Mouse (Mus musculus) kidney, adult 18-20 months (tissue): ENCODE results near the gene Zcchc17.
A peak's percentile ranks its signal among the peaks of the same experiment; 100 is the strongest.

ENCODE experiments used
- DNase-seq: peaks from one replicate; pipeline ENCODE4 v3.0.0; 2021

Zcchc17 gene

DNA sequence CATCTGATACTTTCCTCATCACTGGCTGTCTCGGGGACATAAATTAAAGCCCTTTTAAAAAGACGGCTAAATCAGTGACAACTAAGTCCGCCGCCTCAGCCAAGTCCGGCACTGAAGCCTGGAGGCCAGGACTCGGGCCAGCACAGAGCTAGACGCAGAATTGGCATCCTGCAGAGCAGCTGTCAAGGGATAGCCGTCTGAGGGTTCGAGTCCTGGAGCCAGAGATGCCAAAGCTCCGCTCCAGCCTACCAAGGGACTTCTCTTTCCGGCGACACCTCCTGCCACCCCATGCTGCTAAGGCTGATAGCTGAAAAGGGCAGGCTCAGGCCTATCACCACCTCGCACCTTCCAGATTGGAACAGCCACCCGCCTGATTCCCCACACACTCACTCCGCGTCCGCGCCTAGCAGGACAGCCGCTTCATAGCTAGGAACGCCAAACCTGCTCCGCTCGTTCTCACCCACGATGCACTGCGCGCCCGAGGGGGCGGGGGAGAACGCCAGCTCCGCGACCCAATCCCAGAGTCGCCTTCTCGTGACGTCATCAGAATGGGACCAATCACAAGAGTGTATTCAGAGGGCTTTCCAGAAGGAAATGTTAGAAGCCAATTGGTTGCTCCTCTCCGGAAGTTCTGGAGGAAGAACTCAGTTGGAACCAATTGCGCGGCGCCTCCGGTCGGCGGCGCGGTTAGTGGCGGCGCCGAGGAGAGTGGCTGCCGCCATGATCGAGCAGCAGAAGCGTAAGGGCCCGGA, at the start of gene Zcchc17, which contains the start of gene Snrnp40:
TSS of gene Zcchc17 (minus strand) at position 458 of the 752 bp plus-strand sequence.
TSS of gene Snrnp40 (plus strand) at position 647 of the 752 bp plus-strand sequence.
- peak; percentile 98 for DNase-seq

DNA sequence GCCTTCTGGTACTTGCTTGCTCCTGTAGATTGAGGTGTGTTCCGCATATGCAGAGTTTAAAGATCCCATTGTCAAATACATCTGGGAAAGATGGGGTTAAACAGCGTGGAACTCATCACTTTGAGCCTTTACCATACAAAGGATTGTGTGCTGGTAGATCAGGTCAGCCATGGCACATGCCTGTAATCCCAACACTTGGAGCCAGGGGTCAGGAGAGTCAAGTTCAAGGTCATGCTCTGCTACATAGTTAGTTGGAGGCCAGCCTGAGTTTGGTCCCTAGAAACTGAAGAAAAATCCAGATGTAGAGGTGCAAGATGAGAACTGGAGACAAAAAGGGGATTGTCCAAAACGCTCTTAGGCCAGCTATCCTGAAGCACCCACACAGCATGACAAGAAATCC, 31.5 kb upstream of the Zcchc17 start:
- no peak for DNase-seq

DNA sequence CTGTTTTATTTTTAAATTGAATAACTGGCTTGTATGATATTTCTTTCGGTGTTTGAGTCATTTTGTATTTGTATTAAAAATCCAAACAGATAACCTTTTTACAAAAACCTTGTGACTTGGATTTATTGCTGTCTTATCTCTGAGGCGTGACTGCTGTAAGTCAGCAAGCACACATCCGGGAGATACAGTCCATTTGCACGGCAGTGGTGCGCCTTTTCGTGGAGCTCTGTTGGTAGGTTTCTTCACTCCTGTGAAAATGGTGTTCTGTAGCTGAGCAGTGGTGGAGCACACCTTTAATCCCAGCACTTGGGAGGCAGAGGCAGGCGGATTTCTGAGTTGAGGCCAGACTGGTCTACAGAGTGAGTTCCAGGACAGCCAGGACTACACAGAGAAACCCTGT, 30.2 kb upstream of the Zcchc17 start:
- no peak for DNase-seq

DNA sequence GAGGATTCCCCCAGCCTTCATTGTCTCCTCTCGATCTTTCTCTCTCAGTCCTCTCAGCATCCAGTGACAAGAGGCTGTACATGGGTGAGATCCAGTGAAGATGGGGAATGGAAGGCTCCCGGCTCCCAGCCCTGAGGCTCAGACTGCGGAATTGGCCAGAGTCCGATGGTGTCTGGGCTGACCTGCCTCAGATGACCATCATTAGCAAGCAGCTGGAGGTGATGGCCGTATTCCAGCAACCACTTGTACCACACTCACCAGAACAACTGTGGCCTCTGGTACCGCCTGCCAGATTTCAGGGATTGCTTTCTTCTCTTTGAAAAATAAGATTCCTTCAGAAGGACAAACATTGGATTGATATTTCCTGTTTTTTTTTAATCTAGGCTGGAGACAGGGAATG, 29.8 kb upstream of the Zcchc17 start:
- peak; percentile 83 for DNase-seq

DNA sequence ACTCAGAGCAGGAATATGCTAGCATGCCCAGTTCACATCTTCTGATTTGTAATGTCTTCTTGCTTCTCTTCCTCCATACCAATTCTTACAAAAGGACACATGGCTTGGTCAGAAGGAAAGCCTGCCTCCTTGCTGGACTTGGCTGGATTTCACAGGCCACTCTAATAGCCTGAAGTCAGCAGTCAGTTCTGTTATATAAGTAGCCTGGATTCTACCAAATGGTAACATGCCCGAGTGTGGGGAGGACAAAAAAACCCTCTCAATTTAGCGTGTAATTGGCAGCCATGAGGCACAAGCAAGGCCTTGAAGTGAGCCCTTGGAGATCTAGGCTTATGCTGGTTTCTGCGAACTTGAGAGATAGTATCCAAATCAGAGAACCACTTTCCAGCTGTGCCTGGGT, 27.5 kb upstream of the Zcchc17 start:
- DNase-seq: peak; percentile 15

DNA sequence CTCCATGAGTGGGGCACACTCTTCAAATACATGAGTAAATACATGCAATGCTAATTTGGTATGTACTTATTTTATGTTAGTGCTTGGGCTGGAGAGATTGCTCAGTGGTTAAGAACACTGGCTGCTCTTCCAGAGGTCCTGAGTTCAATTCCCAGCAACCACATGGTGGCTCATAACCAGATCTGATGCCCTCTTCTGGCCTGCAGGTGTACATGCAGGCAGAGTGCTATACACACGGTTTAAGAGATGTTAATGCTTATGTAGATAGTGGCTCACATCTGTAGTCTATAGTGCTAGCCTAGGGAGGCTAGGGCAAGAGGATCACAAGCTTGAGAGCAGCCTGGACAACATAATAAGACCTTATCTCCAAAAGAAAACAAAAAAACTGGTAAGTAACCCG, 20.7 kb upstream of the Zcchc17 start:
- no peak for DNase-seq

DNA sequence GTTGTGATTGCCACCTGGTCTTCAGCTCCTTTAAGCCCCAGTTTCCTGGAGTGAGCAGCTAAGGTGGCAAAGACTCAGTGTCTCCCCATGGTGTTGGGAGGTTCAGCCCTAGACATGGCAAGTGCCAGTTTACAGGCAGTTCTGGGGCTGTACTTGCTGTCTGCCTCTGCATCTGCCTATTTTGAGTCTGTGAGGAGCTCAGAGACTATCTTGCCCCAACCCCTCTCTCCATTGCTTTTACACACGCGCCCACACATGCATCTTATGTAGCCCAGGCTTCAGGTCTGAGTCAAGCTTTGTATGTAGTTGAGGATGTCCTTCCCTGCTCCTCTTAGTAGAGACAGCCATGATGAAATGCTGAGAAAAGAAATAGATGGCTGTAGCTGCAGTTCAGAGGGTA, 19.4 kb upstream of the Zcchc17 start:
- DNase-seq: no peak

DNA sequence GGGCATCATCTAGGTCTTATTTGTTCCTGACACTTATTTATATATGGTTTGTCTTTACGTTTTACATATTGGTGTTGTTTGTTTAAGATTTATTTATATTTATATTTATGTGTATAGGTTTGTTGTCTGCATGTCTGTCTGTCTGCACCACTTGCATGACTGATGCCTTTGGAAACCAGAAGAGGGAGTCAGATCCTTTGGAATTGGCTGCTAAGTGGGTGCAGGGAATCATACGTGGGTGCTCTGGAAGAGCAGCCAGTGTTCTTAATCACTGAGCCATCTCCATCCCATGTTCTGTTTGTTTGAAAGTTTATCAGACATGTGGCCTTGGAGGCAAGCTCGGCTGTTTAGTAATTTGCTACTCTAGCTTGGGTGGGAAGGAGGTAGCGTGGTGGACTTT, 17.8 kb upstream of the Zcchc17 start:
- DNase-seq: no peak

DNA sequence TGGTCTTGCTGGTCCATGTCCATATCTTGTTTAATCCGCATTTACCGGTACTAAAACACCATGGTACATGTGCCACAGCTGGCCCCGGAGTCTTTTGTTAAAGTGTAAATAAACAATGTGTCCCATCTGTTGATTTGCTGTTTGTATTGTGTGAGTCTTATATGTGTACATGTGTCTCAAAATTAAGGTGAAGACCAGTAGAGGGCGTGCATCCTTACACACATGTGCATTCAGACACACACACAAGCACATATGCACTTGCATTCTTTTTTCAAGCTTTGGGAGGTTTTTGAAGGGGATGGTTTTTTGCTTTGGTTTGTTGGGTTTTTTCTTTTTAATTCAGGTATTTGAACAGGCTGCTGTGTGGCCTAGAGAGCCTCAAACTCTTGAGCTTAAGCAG, 16.9 kb upstream of the Zcchc17 start:
- no peak for DNase-seq

DNA sequence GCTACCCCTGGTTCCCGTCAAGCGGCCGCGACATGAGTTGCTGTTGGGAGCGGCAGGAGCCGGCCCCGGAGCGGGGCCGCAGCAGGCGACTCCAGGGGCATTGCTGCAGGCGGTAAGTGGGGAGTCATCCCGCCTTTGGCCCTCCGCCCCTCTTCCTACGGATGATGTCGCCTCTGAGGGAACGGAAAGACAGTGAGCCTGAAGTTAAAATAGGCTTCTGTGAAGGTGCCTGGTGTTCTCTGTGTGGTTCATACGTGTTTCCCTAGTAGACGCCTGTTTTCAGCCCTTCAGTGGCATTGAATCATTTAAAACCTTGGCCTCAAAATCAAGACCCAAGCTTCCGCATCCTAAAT, 471 bp upstream of the Zcchc17 start:
- DNase-seq: no peak

DNA sequence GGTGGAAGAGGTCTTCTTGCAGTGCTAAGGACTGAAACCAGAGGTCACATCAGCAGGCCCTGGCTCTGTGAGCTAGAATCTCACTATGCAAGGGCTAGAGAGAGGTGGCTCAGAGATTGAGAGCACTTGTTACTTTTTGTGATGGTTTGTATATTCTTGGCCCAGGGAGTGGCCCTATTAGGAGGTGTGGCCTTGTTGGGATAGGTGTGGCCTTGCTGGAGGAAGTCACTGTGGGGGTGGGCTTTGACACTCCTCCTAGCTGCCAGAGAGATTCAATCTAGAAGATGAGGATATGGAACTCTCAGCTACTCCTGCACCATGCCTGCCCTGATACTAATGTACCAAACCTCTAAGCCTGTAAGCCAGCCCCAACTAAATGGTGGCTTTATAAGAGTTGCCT, 1.8 kb downstream of the Zcchc17 start:
- no peak for DNase-seq

DNA sequence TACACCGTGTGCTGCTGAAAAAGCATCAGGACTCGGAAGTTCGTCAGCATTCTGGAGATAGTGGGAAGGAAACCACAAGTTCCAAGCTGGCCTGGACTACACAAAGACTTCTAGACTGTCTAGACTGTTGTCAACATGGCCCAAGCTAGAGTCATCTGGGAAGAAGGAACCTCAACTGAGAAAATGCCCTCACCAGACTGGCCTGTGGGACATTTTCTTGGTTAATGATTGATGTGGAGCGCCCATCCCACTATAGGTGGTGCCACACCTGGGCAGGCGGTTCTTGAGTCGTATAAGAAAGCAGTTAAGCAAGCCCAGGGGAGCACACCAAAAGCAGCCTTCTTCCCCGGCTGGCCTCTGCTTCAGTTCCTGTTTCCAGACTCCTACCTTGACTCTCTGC, 7.2 kb downstream of the Zcchc17 start:
- no peak for DNase-seq

DNA sequence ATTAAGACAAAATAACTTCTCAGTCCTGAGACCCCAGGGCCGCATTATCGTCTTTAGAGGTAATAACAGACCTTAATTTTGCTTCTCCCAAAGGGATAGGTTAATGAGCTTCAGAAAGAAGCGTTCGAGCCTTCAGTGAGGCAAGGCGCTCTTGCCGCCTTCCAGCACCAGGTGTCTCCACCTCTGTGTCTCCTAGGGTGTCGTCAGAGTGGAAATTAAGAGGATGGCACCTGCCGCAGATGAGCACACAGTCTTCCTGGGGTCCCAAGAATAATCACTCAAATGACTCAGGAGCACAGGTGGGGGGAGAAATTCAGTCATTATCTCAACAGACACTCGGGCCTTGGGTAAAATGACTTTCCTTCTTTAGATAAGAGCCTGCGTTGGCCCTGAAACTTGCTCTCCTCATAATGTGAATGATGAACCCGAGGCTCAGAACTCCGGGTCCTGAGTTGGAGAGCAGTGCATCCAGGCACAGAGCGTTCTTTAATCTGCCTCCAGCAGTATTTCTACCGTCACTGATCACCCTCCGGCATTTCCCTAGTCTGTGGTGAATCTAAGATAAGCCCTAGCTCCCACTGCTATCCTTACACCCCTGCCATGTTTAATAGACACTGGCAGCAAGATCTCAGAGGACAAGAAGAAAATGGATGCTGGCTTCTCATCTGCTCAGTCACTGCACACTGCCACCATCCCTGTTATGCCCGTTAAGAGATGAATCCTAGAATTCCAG, 8.9 kb downstream of the Zcchc17 start:
- no peak for DNase-seq

DNA sequence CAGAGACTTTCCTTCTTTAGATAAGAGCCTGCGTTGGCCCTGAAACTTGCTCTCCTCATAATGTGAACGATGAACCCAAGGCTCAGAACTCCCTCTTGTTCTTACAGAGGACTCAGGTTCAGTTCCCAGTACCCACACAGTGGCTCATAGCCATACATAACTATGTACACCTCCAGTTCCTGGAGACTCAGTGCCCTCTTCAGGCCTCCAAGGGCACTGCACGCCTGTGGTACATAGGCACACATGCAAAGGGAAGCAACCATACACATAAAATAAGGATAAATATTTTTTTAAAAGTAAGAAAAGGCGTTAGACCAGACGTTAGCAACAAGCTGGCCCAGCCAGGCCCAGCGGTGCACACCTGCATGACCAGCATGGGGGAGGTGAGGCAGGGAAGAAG, 10.1 kb downstream of the Zcchc17 start:
- no peak for DNase-seq

DNA sequence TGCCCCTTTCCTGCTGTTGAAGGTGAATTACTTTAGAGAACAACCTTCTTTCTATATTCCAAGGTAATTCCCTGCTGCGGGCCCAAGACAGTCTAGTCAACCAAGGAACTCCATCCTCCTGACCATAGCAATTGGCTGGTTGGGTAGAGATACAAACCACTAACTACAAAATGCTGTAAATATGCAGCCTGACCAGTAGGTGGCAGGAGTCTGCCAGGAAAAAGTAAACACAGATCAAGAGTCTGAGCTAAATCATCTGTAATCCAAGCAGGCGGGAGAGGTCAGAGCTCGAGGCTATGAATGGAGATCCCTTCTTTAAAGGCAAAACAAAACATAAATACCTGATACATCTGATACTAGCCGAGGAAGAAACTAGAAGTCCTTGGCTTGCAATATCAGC, 18.1 kb downstream of the Zcchc17 start:
- DNase-seq: peak; percentile 37

DNA sequence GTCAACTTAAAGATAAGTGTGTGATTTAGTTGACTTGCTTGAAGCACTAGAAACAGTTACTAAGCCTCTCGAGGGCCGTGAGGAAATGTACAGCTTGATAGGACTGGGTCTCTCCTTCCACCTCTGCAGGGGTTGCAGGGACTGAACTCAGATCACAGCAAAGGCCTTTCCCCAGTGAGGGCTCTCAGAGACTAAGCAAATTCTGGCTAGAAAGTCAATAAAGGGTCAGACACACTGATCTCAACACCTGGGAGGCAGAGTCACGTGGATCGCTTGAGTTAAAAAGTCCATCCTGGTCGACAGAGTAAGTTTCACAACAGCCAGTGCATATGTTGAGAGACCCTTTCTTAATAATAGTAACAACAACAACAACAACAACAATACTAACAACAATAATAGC, 23.9 kb downstream of the Zcchc17 start:
- DNase-seq: no peak

DNA sequence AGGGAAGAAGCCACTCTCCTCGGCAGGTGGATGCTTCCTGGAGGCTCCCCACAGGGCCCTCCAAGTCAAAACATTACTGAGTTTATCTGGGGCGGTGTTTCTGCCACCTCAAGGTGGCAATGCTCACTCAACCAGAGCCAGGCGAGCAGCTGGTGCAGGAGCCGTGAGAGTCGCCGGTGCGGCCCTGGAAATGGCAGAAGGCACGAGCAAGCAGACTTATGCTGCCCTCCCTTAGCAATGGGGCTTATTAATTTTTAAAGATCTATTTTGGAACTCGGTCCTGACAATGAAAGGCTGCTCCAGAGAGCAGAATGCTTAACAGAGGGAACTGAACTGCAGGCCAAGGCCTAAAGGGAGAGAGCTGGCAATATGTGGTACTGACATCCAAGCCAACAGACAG, 32.4 kb downstream of the Zcchc17 start:
- peak; percentile 36 for DNase-seq

DNA sequence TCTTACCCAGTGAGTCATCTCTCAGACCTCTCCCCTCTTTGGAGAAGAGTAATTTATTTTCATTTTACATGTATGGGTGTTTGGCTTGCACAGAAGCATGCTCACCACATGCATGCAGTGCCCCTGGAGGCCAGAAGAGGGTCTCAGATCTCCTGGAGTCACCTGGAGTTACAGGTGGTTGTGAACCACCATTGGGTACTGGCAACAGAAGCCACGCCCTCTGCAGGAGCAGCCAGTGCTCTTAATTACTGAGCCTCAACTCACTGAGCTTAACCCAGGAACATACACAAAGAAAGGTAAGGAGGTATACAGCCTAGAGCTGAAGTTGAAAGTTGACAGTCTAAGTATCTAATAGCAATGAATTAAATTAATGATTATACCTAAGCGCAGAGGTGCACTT, 34.3 kb downstream of the Zcchc17 start:
- DNase-seq: no peak

DNA sequence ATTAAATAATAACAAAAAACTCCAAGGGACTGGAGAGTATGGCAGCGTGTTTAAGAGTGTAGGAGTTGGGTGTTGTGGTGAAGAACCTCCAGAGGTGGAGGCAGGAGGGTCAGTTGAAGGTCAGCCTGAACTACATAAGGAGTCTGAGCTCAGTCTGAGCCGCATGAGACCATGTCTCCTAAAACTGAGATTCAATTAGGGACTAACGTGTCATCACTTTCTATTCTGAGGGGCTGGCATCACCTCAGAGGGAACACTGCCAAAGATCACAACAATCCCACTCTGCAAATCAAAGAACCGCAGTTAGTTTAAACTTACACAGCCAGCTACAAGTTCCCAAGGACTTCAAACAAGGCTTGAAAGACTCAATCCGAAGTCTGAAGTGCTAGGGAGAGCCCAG, 36.1 kb downstream of the Zcchc17 start:
- DNase-seq: no peak

DNA sequence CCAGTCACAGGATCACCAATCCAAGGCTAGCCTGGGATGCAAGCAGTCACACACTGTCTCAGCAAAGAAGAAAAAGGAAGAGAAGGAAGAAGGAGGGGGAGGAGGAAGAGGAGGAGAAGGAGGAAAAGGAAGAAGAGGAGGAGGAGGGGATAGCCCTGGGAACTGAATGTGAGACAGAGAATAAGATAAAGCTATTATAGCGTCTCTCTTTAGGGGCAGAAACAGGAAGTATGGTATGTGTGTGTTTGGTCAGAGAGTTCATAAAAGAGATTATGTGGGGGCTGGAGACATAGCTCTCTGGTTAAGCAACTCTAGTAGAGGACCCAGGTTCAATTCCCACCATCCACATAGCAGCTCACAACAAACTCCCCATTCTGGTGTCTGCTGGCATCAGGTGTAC, 36.6 kb downstream of the Zcchc17 start:
- DNase-seq: no peak

DNA sequence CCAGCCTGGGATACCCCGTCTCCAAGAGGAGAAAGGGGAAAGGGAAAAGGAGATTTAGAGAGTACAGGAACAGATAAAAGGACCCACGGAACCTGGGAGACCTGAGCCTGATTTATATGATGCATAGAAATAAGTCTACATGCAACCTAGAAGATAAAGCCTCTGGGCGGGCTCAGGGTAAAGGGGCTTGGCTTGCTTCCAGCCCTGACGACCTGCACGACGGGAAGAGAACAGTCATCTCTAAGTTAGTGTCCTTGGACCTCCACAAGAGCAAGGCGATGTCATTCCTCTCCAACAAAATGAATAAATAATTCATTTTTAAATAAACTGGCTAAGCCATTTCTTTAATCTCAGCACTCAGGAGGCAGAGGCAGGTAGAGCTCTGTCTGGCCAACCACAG, 37.2 kb downstream of the Zcchc17 start:
- no peak for DNase-seq

DNA sequence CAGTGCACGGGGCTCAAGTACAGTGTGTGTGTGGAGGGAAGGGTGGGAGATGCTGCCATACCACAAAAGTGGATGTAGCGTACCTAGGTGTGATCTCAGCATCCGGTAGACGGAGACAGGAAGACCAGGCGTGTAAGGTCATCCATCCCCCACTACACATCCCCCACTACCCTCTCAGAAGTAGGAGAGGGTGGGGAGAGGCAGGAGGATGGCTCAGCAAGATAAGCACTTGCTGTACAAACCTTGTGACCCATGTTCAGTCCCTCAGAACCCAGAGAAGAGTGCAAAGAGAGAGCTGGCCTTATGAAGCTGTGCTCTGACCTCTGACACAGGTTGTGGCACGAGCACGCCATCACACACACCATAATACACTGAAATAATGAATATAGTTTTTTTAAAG, 38.1 kb downstream of the Zcchc17 start:
- no peak for DNase-seq

DNA sequence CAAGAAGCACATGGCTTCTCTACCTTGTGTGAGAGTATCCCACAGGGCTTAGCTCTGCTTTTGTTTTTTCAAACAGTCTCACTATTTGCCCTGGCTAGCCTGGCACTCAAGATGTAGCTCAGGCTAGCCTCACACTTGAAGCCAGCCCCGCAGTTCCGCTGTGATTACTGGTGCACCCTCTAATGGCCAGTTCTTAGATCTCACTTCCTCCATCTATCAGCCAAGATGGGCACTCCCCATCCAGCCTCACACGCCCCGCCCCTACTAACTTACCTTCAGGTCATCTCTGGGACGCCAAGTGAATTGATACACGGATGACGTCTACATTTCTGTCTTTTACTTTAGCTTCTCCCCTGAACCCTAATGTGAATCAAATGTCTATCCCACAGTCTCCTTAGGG, 40.2 kb downstream of the Zcchc17 start:
- DNase-seq: no peak

DNA sequence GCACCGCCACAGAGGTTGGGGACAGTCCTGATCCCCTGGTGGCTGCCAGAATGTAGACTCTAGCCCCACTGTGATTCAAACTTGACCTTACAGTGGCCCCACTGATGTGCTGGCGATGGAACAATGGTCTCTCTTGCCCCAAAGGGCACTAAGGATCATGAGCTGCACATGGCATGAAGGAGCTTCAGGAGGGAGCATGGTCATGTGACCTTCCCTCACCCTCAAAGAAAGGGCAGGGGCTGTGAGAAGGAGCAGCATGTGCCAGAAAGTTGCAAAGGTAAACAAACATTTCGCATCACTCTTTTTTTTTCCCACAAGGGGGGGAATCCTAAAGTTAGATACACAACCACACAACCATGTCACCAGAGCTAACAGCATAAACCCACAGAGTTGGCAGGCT, 41.6 kb downstream of the Zcchc17 start:
- peak; percentile 33 for DNase-seq

DNA sequence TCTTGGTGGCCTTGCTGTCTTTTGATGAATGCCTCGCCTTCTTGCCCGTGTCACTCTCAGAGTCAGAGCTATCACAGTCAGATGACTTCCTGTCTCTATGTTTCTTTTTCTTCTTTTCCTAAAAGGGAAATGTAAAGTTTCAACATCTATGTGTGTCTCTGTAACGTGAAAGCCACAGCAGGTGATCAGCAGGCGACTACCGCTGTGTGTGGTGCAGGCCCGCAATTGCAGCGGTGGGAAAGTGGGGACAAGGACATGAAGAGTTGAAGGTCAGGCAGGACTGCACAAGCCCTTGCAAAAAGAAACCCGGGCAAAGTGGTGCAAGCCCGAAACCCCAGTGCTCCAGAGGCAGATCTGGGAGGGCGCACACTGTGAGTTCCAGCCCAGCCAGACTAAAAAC, 43.1 kb downstream of the Zcchc17 start:
- DNase-seq: no peak
